Mouse (Mus musculus) embryonic facial prominence, embryonic 10.5 days (tissue): Measurements from ENCODE around the gene Lgals2. TPM values are rescaled to one million over a fixed set of nuclear protein-coding genes. Genes with fewer than 3 reads are reported as not detected.

Experiments used
- DNase-seq: peaks from one replicate; pipeline ENCODE4 v3.0.0-alpha.2; 2017; ENCODE audit warnings: low spot score
- H3K27ac ChIP-seq: fragments of 300-500 bp; sonication (generic); replicated peaks from 2 replicates; pipeline ENCODE4 v1.5.1; 2016; ENCODE audit warnings: mild to moderate bottlenecking
- H3K27me3 ChIP-seq: fragments of 300-500 bp; sonication (generic); replicated peaks from 2 replicates; pipeline ENCODE4 v1.6.1; 2016; ENCODE audit warnings: low read depth, mild to moderate bottlenecking; ENCODE audit not compliant: poor library complexity, severe bottlenecking
- H3K36me3 ChIP-seq: fragments of 300-500 bp; sonication (generic); replicated peaks from 2 replicates; pipeline ENCODE4 v1.6.1; 2016; ENCODE audit warnings: mild to moderate bottlenecking, moderate library complexity
- H3K4me1 ChIP-seq: fragments of 300-500 bp; sonication (generic); 2 replicates; pipeline ENCODE4 v1.6.1; 2016
- H3K4me3 ChIP-seq: fragments of 300-500 bp; sonication (generic); 2 replicates; pipeline ENCODE4 v1.5.1; 2016; ENCODE audit warnings: mild to moderate bottlenecking, moderate library complexity
- H3K9me3 ChIP-seq: fragments of 300-500 bp; sonication (generic); 2 replicates; pipeline ENCODE4 v1.6.1; 2016; ENCODE audit warnings: mild to moderate bottlenecking
- WGBS: fragments of 180-500 bp; shearing (Covaris S2); methylation state at CpG from one replicate; pipeline ENCODE4 v1.1.7; 2016; 5-methylcytosine and 5-hydroxymethylcytosine counted together
- polyA plus RNA-seq: library from polyadenylated mRNA; unstranded; fragments of >200 nt; fragmentation: Nextera tagmentation; extraction: Ambion mirVana; gene quantifications from 2 replicates; pipeline ENCODE4 v1.2.1, GENCODE M21; 2016

Gene Lgals2
- polyA plus RNA-seq, 1 experiment from 2014 or later, result not detected

GRCm38 (mm10) chr15:78829636-78830035 is 25.7 kb downstream of the Lgals2 start:
- Histone ChIP-seq H3K27ac (no peak overlapping the region), H3K36me3 (no peaks in the 10 kb centered on the region), H3K4me1 (peaks cover 61% of the 10 kb centered on the region), H3K27me3 (peaks cover 23% of the 10 kb centered on the region), H3K9me3 (no peaks in the 10 kb centered on the region), H3K4me3 (no peak overlapping the region)
- no peak for DNase-seq
- WGBS, result 95% methylated on average over 1 of the region's 1 CpGs

DNA sequence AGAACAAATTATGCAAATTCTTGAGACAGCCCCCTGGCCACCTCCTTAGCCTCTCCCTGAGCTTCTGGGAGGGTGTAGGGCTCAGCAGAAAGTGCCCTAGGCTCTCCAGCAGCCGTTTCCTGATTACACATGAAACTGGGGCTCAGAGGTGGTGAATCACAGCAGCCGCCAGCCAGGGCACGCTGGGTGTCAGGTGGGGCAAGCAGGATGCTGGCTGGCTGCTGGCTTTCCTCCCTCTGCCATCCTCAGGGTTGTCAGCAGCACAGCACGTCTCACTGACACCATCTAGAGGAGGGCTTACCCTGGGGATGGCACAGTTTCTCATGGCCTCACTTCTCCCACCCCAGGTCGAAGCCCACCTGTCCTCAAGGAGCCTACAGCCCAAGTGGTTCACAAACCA is 27.0 kb downstream of the Lgals2 start:
- Histone ChIP-seq H3K4me1 (peaks cover 48% of the 10 kb centered on the region), H3K9me3 (no peaks in the 10 kb centered on the region), H3K36me3 (no peaks in the 10 kb centered on the region), H3K27me3 (peaks cover 23% of the 10 kb centered on the region), H3K27ac (peak overlapping the region; percentile 21; the same call in 1 of the 2 replicates), H3K4me3 (no peak overlapping the region)
- WGBS, result 21% methylated on average over 5 of the region's 5 CpGs
- no peak for DNase-seq

DNA sequence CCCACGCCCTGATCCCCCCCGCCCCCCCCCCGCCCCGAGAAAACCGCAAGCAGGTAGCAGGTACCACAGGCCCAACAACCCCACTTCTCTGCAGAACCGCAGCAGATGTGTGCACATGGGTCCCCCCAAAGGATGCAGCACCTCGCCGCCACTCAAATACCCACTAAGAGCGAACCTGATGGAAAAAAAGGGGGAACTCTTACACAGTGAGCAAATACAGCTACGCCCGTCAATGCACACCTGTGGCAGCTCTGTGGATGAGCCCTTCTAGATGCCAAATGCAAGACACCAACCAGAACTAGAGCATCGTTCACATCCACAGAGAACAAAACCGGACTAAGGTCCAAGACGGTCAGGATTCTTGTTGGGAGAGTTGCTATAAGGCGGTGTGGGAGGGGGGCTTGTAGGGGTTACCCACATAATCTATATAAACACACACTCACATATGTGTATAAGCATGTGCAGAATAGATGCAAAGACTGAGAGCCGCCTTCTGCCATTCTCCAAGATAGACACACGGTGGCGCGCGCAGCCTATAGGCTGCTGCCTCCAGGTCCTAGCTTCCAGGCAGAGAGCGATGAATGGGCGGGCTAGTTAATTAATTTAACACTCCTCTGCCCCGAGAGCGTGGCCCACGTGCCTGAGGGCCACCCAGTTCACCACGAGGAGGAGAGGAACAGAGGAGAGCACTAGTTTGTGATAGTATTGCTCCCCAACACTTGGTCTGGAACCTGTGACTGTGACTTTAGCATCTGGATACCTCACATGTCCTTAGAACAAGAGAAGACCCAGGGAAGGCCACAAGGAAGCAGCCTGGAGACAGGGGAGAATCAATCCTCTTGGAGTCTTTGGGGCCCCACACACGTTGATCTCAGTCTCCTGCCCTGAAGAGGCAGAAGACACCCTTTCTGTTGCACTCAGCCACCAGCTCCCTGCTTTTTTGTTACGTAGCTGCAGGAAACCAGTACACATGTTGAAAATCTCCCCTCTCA is 28.8 kb downstream of the Lgals2 start:
- Histone ChIP-seq H3K9me3 (no peaks in the 10 kb centered on the region), H3K36me3 (no peaks in the 10 kb centered on the region), H3K4me3 (no peak overlapping the region), H3K4me1 (peaks cover 30% of the 10 kb centered on the region), H3K27ac (peak overlapping the region; percentile 49; the same call in 1 of the 2 replicates), H3K27me3 (peaks cover 23% of the 10 kb centered on the region)
- 24% methylated on average over 28 of the region's 28 CpGs for WGBS
- peak; percentile 83 for DNase-seq

- Histone ChIP-seq H3K27me3 (0 out of 2 replicates have a peak, but pooled peaks cover 10% of the 10 kb centered on the region), H3K9me3 (no peaks in the 10 kb centered on the region), H3K27ac (no peak overlapping the region), H3K4me1 (peaks cover 5% of the 10 kb centered on the region), H3K4me3 (no peak overlapping the region), H3K36me3 (no peaks in the 10 kb centered on the region)
- WGBS, result 80% methylated on average over 6 of the region's 6 CpGs
- no peak for DNase-seq
Measured at GRCm38 (mm10) chr15:78816074-78816391, 39.3 kb downstream of the Lgals2 start.

- Histone ChIP-seq H3K27ac (no peak overlapping the region), H3K36me3 (no peaks in the 10 kb centered on the region), H3K4me1 (peaks cover 5% of the 10 kb centered on the region), H3K9me3 (no peaks in the 10 kb centered on the region), H3K27me3 (0 out of 2 replicates have a peak, but pooled peaks cover 5% of the 10 kb centered on the region), H3K4me3 (no peak overlapping the region)
- WGBS, result 65% methylated on average over 11 of the region's 11 CpGs
- DNase-seq, result no peak
Measured at GRCm38 (mm10) chr15:78815314-78816073, 39.8 kb downstream of the Lgals2 start.

- 90% methylated on average over 4 of the region's 4 CpGs for WGBS
- H3K27ac ChIP-seq, result no peak overlapping the region
- peaks cover 12% of the 10 kb centered on the region for H3K4me1 ChIP-seq
- H3K4me3 ChIP-seq, result no peak overlapping the region
- H3K27me3 ChIP-seq, result 0 out of 2 replicates have a peak, but pooled peaks cover under 1% of the 10 kb centered on the region
- H3K9me3 ChIP-seq, result no peaks in the 10 kb centered on the region
- DNase-seq, result no peak
- no peaks in the 10 kb centered on the region for H3K36me3 ChIP-seq
Measured at GRCm38 (mm10) chr15:78813603-78814002, 41.7 kb downstream of the Lgals2 start.

GRCm38 (mm10) chr15:78810146-78810545 is 45.2 kb downstream of the Lgals2 start:
- Histone ChIP-seq H3K27me3 (peaks cover 27% of the 10 kb centered on the region), H3K27ac (no peak overlapping the region), H3K4me1 (peaks cover 31% of the 10 kb centered on the region), H3K4me3 (no peak overlapping the region), H3K36me3 (no peaks in the 10 kb centered on the region), H3K9me3 (no peaks in the 10 kb centered on the region)
- WGBS, result 89% methylated on average over 9 of the region's 9 CpGs
- DNase-seq, result no peak

- H3K27ac ChIP-seq, result no peak overlapping the region
- peaks cover 31% of the 10 kb centered on the region for H3K27me3 ChIP-seq
- H3K4me1 ChIP-seq, result peaks cover 31% of the 10 kb centered on the region
- no peaks in the 10 kb centered on the region for H3K36me3 ChIP-seq
- no peaks in the 10 kb centered on the region for H3K9me3 ChIP-seq
- no peak for DNase-seq
- WGBS, result 68% methylated on average over 9 of the region's 9 CpGs
- no peak overlapping the region for H3K4me3 ChIP-seq
Measured at GRCm38 (mm10) chr15:78809739-78810138, 45.6 kb downstream of the Lgals2 start.

GRCm38 (mm10) chr15:78808980-78809379 is 46.3 kb downstream of the Lgals2 start:
- no peaks in the 10 kb centered on the region for H3K36me3 ChIP-seq
- 67% methylated on average over 2 of the region's 2 CpGs for WGBS
- DNase-seq, result no peak

GRCm38 (mm10) chr15:78807141-78807540 is 48.2 kb downstream of the Lgals2 start:
- H3K27ac ChIP-seq, result no peak overlapping the region
- no peaks in the 10 kb centered on the region for H3K9me3 ChIP-seq
- WGBS, result 72% methylated on average over 3 of the region's 3 CpGs
- H3K27me3 ChIP-seq, result peaks cover 57% of the 10 kb centered on the region
- H3K4me3 ChIP-seq, result no peak overlapping the region
- DNase-seq, result no peak
- H3K4me1 ChIP-seq, result peaks cover 55% of the 10 kb centered on the region
- H3K36me3 ChIP-seq, result no peaks in the 10 kb centered on the region

More at GRCm38 (mm10) chr15:78808980-78809379, 46.3 kb downstream of the Lgals2 start:
- H3K4me3 ChIP-seq, result no peak overlapping the region
- peaks cover 36% of the 10 kb centered on the region for H3K4me1 ChIP-seq
- H3K9me3 ChIP-seq, result no peaks in the 10 kb centered on the region
- H3K27me3 ChIP-seq, result peaks cover 39% of the 10 kb centered on the region
- no peak overlapping the region for H3K27ac ChIP-seq

GRCm38 (mm10) chr15:78806614-78807013 is 48.7 kb downstream of the Lgals2 start:
- WGBS, result 54% methylated on average over 2 of the region's 2 CpGs
- Histone ChIP-seq H3K4me1 (peaks cover 59% of the 10 kb centered on the region), H3K27me3 (peaks cover 62% of the 10 kb centered on the region), H3K36me3 (no peaks in the 10 kb centered on the region), H3K27ac (no peak overlapping the region), H3K9me3 (no peaks in the 10 kb centered on the region), H3K4me3 (no peak overlapping the region)
- no peak for DNase-seq

DNA sequence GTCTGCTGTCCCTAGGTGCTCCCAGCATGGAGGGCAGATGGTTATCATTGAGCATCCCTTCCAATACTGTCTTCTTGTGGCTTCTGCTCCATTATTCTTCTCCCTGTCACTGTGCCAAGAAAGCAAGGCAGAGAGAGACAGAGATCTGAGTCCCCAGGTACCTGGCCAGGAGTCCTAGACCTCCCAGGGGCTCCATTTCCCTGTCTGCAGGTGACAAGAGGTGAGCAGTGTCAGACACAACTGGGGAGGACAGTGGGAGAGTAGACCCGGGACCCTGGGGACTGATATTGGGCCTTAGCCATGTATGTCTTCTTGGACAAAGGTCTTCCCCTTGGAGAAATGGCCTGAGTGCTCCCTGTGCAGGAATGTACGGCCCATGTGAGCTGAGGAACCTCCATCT is 50.0 kb downstream of the Lgals2 start:
- H3K27ac ChIP-seq, result no peak overlapping the region
- no peaks in the 10 kb centered on the region for H3K36me3 ChIP-seq
- no peaks in the 10 kb centered on the region for H3K9me3 ChIP-seq
- WGBS, result 77% methylated on average over 2 of the region's 2 CpGs
- no peak overlapping the region for H3K4me3 ChIP-seq
- peaks cover 59% of the 10 kb centered on the region for H3K4me1 ChIP-seq
- DNase-seq, result no peak
- peaks cover 75% of the 10 kb centered on the region for H3K27me3 ChIP-seq
